Mouse (Mus musculus) stomach, postnatal 0 days (tissue): ENCODE measurements around the gene Sowahb.
A peak's percentile ranks its signal among the peaks of the same experiment; 100 is the strongest.

ENCODE experiments used
- CTCF ChIP-seq: IDR thresholded peaks from 2 replicates; pipeline ENCODE4 v1.5.1; 2016; ENCODE audit warnings: antibody characterized with exemption, low read depth, mild to moderate bottlenecking, moderate library complexity
- EP300 ChIP-seq: optimal IDR thresholded peaks from 2 replicates; pipeline ENCODE3; 2016; ENCODE audit warnings: antibody characterized with exemption

GRCm38 (mm10) chr5:93017678-93018077, 27.1 kb downstream of the Sowahb start:
- peak; percentile 56 for TF ChIP-seq CTCF
- no peak for TF ChIP-seq EP300
